Comparison of ENCODE assay signal across 13 mouse cellular contexts in genomic region chr19:27173836-27174235, GRCm38 (mm10). TPM values are rescaled to one million over a fixed set of nuclear protein-coding genes. Genes with fewer than 3 reads are reported as not detected.
DNase-seq lines count a peak whose midpoint lies in the region.
"Had no signal": no experiment of that assay in that cellular context is flagged by ENCODE, and none has a peak within 500 bp of the region (broad histone marks: within the 10 kb centered on the region; RNA-seq: fewer than 3 reads in every experiment).

No protein-coding gene starts in this region.

- peak; percentile 19 to 30 for DNase-seq in heart, postnatal 10 days
- DNase-seq in heart, postnatal 36 days: no peak
- DNase-seq in 3T3-L1 (ENCODE audit: low read depth, low spot score): peak; percentile 38
- DNase-seq in Muller cell, postnatal 12 days (ENCODE audit: inconsistent ontology term): peak; percentile 10
- DNase-seq in gastrocnemius, postnatal 10 days: peak; percentile 16
- no peak for DNase-seq in thymus, postnatal 14 days
- no peak for DNase-seq in cerebellum, adult 8-10 months
- DNase-seq: cerebellum, adult 2 months; heart, adult 2 months; kidney, postnatal 36 days; layer of hippocampus, adult 9-11 months; lung, adult 18-20 months; right cerebral cortex, postnatal 4 days had no signal

- intact Hi-C loops in heart, postnatal 10 days (cut with DNase I): loop anchor here (10.0 kb wide), 1 partner anchor 199 kb away; no protein-coding TSS in a partner anchor
- intact Hi-C loops in heart, postnatal 36 days (cut with DNase I): no loop called here

RNA-seq across cellular contexts. Expression of gene Vldlr, which starts 42.4 kb away (rescaled TPM):
- total RNA-seq in heart, postnatal 10 days (2021): 100 to 1,000 TPM; 160 to 178 TPM
- total RNA-seq in heart, postnatal 36 days (2021): 100 to 1,000 TPM; 252 to 256 TPM
- total RNA-seq in gastrocnemius, postnatal 10 days (2021): 10 to 100 TPM; 40.8 to 41.9 TPM

Comparison
In these comparisons a context has a peak if more than half of its experiments do, and no peak if none do; other contexts are left out.
1. DNase-seq: peak in heart, postnatal 10 days (2 of 2), 3T3-L1 (single experiment), Muller cell, postnatal 12 days (single experiment) and gastrocnemius, postnatal 10 days (single experiment); none in heart, postnatal 36 days (0 of 2), thymus, postnatal 14 days (single experiment) and cerebellum, adult 8-10 months (single experiment).